8 mouse cellular contexts compared by ENCODE assay signal in the genomic region with DNA sequence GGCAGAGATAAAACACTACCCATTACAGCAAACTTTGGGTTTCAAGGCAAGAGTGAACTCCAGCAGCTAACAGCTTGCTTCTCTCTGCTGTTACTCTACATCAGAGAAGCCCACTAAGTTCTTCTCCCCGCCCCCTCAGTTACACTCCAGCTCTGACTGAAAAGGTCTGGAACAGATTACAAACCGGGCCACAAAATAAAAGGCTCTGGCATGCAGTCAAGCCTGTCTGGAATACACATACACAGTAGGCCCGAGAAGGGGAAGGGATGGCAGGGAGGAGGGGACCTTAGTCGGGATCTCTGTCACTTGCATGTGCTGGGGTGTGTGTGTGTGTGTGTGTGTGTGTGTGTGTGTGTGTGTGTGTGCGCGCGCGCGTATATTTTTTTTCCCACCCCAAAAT. TPM values are rescaled to one million over a fixed set of nuclear protein-coding genes. Genes with fewer than 3 reads are reported as not detected.
DNase-seq lines count a peak whose midpoint lies in the region; ATAC-seq and TF ChIP-seq lines count a peak whose summit lies in the region.

No protein-coding gene starts in this region.

- no peaks in the 10 kb centered on the region for H3K36me3 ChIP-seq in hindbrain, embryonic 16.5 days (ENCODE audit: control insufficient read depth, insufficient read depth, low read length)
- H3K36me3 ChIP-seq in lung, embryonic 14.5 days (ENCODE audit: insufficient read depth), result peaks cover 47% of the 10 kb centered on the region

- no peaks in the 10 kb centered on the region for H3K9me3 ChIP-seq in hindbrain, embryonic 16.5 days (ENCODE audit: control insufficient read depth, low read length)
- H3K9me3 ChIP-seq in lung, embryonic 14.5 days (ENCODE audit: low read depth, low read length), result no peaks in the 10 kb centered on the region

- WGBS in hindbrain, embryonic 16.5 days, result 60% methylated on average over 9 of the region's 9 CpGs
- 44% methylated on average over 9 of the region's 9 CpGs for WGBS in lung, embryonic 14.5 days

- DNase-seq in frontal cortex, postnatal 25 days (ENCODE audit: low spot score in 2 of 2), result no peak
- DNase-seq in embryo, embryonic 11 days, result peak; percentile 81
- DNase-seq in gastrocnemius, postnatal 14 days, result peak; percentile 62
- DNase-seq in lung, embryonic 14.5 days, result peak; percentile 97
- peak; percentile 22 for DNase-seq in ovary, postnatal 36 days (ENCODE audit: low spot score)
- no peak for DNase-seq in spleen, postnatal 4 days (ENCODE audit: low spot score in 2 of 2)

- no peaks in the 10 kb centered on the region for H3K27me3 ChIP-seq in hindbrain, embryonic 16.5 days (replicated peaks; ENCODE audit: control insufficient read depth, insufficient read depth, low read length)
- H3K27me3 ChIP-seq in lung, embryonic 14.5 days (ENCODE audit: insufficient read depth, low read length), result no peaks in the 10 kb centered on the region

- H3K4me2 ChIP-seq in hindbrain, embryonic 16.5 days (ENCODE audit: low read length), result no peak overlapping the region
- no peak overlapping the region for H3K4me2 ChIP-seq in lung, embryonic 14.5 days

- H3K4me1 ChIP-seq in hindbrain, embryonic 16.5 days (ENCODE audit: control insufficient read depth, insufficient read depth, low read depth, low read length), result peaks cover 14% of the 10 kb centered on the region
- peaks cover 17% of the 10 kb centered on the region for H3K4me1 ChIP-seq in lung, embryonic 14.5 days (ENCODE audit: insufficient read depth)

- intact Hi-C loops in gastrocnemius, postnatal 14 days (cut with DNase I; ENCODE audit: low total_unique reads), result no loop called here

- no peak overlapping the region for H3K4me3 ChIP-seq in hindbrain, embryonic 16.5 days (ENCODE audit: low read length)
- no peak overlapping the region for H3K4me3 ChIP-seq in lung, embryonic 14.5 days (ENCODE audit: low read depth, low read length)

- peak; percentile 50 for ATAC-seq in frontal cortex, adult (ENCODE audit: low TSS enrichment)
- ATAC-seq in hindbrain, embryonic 16.5 days, result peak; percentile 90
- ATAC-seq in lung, embryonic 14.5 days (ENCODE audit: insufficient read depth), result peak; percentile 98

- no peak for TF ChIP-seq CTCF in lung, embryonic 14.5 days (IDR thresholded peaks at IDR 0.05; ENCODE audit: low read depth)

- H3K9ac ChIP-seq in hindbrain, embryonic 16.5 days (ENCODE audit: low read depth, low read length), result no peak overlapping the region
- H3K9ac ChIP-seq in lung, embryonic 14.5 days, result no peak overlapping the region

- 0 out of 2 replicates have a peak overlapping the region, but pooled peaks have one; percentile 48 for H3K27ac ChIP-seq in hindbrain, embryonic 16.5 days (ENCODE audit: low read depth, low read length)
- H3K27ac ChIP-seq in lung, embryonic 14.5 days (ENCODE audit: low read depth), result peak overlapping the region; percentile 75

RNA-seq across cellular contexts. Expression of a gene that starts 44.0 kb away (rescaled TPM):
- total RNA-seq in gastrocnemius, postnatal 14 days (2021), result 10 to 100 TPM; 47.4 to 49.0 TPM
- polyA plus RNA-seq in hindbrain, embryonic 16.5 days (2015; fragmentation: Nextera tagmentation; extraction: Ambion mirVana), result 6.7 and 9.8 TPM in 2 replicates
- polyA plus RNA-seq in lung, embryonic 14.5 days (2014; fragmentation: Nextera tagmentation; extraction: Ambion mirVana), result 37.7 and 42.0 TPM in 2 replicates

Comparison
In these comparisons a context has a peak if more than half of its experiments do, and no peak if none do; other contexts are left out.
1. DNase-seq: peak in embryo, embryonic 11 days (single experiment), gastrocnemius, postnatal 14 days (single experiment), lung, embryonic 14.5 days (single experiment) and ovary, postnatal 36 days (single experiment); none in frontal cortex, postnatal 25 days (0 of 2) and spleen, postnatal 4 days (0 of 2).
2. Peak in every context shown above with its lines, with median percentiles within 50 percentile points of each other: ATAC-seq.